Mouse (Mus musculus) erythroblast, embryonic 14.5 days (primary cell): Measurements from ENCODE around the gene Sf3b3.

ENCODE experiments used
- GATA1 ChIP-seq: IDR thresholded peaks from 2 replicates; pipeline ENCODE4 v1.6.1; 2012; ENCODE audit warnings: low read length, inconsistent platforms, mixed read lengths
- TAL1 ChIP-seq: IDR thresholded peaks from 3 replicates; pipeline ENCODE4 v1.6.1; 2012; ENCODE audit warnings: low read length, inconsistent platforms, mixed read lengths

GRCm38 (mm10) chr8:110851186-110851585 is 4.6 kb upstream of the Sf3b3 start:
- TF ChIP-seq GATA1 (no peak), TAL1 (no peak)
